Mouse (Mus musculus): Measurements from ENCODE around the gene 2810408A11Rik. TPM values are rescaled to one million over a fixed set of nuclear protein-coding genes. Genes with fewer than 3 reads are reported as not detected.
"Not testable (repeated sequence)": the region's sequence is repeated elsewhere in the genome, so short reads cannot be mapped to it uniquely, and the experiment has no call there.

2810408A11Rik gene
- total RNA-seq, 2 experiments from 2014 or later = 2.4 to 3.4 TPM

DNA sequence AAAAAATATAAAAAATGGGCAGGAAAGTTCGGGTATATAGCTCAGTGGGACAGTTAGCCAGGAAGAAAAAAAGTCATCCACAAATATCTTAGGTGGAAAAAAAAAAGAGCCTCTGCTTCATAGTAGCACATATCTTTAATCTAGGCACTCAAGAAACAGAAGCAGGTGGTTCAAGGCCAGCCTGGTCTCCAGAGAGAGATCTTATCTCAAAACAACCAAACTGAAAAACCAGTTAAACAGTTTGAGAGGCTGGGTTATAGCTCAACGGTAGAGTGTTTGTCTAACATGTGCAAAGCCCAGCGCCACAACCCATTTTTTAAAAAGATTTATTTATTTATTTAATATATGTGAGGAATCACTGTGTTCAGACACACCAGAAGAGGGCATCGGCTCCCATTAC is 32.3 kb upstream of the 2810408A11Rik start:
- ATAC-seq (replicated peaks; ENCODE audit: low FRiP score, low TSS enrichment, poor library complexity, severe bottlenecking) = no peak

DNA sequence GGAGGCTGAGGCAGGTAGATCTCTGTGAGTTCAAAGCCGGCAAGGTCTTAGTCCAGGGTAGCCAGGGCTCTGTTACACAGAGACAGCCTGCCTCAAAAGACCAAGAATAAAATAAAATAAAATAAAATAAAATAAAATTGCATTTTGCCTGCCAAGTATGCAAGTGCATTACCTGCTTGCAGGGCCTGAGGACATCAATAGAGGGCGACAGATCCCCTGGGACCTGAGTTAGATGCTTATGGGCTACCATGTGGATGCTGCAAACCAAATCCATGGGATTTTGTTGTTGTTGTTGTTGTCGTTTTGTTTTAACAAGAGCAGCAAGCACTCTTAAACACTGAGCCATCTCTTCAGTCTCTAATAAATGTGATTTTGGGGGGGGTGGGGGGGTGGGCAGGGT is 31.5 kb upstream of the 2810408A11Rik start:
- no peak for ATAC-seq (replicated peaks; ENCODE audit: low FRiP score, low TSS enrichment, poor library complexity, severe bottlenecking)

DNA sequence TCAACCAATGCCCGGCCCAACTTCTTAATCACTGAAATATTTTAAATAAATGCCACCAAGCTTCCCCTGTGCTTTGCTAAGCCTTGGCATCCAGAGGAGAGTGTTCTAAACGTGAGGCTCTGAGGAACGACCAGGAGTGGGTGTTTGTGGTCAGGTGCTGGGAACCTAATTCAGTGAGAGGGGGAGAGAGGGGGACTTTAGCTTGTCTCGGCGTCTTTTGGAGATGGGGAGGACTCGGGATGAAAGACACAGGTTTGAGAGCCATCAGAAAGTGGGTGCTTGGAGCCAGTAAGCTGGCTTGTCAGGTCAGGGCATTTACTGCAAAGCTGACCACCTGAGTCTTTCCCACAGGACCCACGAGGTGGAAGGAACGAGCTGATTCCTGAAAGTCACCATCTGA is 31.0 kb upstream of the 2810408A11Rik start:
- no peak for ATAC-seq (replicated peaks; ENCODE audit: low FRiP score, low TSS enrichment, poor library complexity, severe bottlenecking)

DNA sequence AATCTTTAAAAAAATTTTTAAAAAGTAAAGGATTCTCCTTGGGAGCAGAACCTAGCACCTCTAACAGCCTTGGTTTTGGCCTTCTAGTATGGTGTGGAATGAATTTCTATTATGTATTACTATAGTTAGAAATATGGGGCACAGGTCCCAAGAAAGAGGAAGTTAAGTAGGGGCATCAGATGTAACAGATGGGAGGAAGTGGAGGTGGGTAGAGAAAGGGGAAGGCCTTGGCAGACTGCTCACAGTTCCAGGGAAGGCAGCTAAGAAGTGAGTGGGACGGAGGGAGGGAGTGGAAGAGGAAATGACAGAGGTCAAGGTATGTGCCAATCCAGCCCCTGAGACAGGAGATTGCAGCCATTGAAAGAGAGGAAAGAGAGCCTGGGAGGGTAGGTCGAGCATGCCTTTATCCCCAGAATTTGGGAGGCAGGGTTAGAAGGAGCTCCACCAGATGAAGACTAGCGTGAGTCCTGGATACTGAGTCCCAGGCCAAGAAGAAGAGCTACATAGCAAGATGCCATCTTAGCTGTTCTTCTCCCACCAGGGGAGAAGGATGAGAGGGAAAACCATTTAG is 30.3 kb upstream of the 2810408A11Rik start:
- no peak for ATAC-seq (replicated peaks; ENCODE audit: low FRiP score, low TSS enrichment, poor library complexity, severe bottlenecking)

DNA sequence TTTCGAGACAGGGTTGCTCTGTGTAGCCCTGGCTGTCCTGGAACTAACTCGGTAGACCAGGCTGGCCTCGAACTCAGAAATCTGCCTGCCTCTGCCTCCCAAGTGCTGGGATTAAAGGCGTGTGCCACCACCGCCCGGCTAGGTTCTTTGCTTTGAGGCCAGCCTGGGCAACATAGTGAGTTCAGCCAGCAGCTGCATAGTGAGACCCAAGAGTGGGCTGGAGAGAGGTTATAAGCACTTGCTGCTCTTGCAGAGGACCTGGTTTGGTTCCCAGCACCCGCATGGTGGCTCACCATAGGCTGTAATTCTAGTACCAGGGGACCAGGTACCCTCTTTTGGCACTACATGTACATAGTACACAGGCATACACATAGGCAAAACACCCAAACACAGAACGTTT is 29.4 kb upstream of the 2810408A11Rik start:
- ATAC-seq (replicated peaks; ENCODE audit: low FRiP score, low TSS enrichment, poor library complexity, severe bottlenecking) = not testable (repeated sequence)

DNA sequence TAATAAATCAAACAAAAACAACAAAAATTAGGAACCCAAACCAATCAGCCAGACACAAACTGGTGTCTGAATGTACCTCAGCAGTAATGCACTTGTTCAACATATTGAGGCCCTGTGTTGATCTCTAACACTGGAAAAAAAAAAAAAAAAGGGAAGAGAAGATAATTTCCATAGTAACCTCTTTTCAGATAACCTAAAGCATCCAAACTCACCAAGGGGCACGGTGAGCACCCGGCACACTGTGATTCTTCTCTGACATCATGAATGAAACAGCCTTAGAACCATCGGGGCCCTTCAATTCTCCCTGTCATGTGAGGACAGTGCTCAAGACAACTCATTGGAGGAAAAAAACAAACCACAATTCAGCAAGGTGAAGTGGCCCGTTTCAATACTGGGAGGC is 28.9 kb upstream of the 2810408A11Rik start:
- no peak for ATAC-seq (replicated peaks; ENCODE audit: low FRiP score, low TSS enrichment, poor library complexity, severe bottlenecking)

DNA sequence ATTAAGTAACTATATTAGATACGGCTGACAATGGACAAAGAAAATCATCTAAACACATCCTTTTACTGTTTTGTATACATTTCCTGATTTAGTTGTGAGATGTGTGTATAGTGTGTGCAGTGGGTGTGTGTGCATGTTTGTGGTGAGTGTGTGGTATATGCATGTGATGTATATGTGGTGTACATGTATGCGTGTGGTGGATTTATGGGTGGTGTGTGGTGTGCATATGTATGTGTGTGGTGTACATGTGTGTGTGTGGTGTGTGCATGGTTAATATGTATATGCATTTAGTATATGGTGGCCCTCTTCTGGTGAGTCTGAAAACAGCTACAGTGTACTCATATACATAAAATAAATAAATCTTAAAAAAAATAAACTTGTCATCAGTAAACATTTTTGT is 26.7 kb upstream of the 2810408A11Rik start:
- ATAC-seq (replicated peaks; ENCODE audit: low FRiP score, low TSS enrichment, poor library complexity, severe bottlenecking) = no peak

DNA sequence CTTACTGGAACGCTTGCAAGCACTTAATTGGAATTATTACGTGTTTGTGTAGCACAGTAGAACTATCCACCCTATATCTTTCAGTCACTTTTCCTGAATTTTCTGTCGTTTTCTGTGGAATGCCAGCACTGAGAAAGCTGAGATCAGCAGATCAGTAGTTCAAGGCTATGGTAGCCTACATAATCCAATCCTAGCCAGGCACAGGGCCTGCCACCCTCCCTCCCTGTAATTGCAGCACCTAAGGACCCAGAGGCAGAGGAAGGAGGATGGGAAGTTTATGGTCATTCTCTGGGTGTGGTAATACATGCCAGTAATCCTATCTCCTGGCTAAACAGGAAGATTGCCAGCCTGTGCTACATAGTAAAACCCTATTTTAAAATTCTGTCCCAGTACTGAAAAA is 22.0 kb upstream of the 2810408A11Rik start:
- no peak for ATAC-seq (replicated peaks; ENCODE audit: low FRiP score, low TSS enrichment, poor library complexity, severe bottlenecking)

DNA sequence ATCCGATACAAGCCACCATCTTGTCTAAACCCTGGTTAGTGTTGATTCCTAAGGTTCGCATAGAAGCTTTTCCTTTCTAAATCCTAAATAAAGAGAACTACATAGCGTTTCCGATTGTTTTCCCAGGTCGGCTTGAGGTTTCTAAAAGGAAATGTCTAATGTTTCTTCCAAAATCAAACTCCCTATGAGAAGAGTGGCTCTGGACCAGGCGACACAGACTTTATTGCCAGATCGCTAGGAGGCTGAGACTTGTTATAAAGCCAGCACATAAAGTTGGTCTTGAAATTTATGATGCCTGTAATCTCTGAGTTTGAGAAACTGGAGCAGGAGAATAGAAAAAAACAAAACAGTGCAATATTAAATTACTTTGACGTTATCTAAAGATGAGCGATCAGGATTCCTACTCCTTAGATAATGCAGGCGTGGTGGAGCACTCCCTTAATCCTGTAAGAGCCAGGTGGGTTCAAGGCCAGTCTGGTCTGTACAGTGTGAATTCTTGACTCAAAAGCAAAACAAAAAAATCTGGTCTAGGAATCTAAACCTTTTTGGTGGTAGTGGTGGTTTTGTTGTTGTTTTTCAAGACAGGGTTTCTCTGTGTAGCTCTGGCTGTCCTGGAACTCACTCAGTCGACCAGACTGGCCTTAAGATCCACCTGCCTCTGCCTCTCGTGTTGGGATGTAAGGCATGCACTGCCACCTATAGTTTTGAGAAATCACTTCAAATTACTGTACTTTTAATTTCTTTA is 21.4 kb upstream of the 2810408A11Rik start:
- no peak for ATAC-seq (replicated peaks; ENCODE audit: low FRiP score, low TSS enrichment, poor library complexity, severe bottlenecking)

DNA sequence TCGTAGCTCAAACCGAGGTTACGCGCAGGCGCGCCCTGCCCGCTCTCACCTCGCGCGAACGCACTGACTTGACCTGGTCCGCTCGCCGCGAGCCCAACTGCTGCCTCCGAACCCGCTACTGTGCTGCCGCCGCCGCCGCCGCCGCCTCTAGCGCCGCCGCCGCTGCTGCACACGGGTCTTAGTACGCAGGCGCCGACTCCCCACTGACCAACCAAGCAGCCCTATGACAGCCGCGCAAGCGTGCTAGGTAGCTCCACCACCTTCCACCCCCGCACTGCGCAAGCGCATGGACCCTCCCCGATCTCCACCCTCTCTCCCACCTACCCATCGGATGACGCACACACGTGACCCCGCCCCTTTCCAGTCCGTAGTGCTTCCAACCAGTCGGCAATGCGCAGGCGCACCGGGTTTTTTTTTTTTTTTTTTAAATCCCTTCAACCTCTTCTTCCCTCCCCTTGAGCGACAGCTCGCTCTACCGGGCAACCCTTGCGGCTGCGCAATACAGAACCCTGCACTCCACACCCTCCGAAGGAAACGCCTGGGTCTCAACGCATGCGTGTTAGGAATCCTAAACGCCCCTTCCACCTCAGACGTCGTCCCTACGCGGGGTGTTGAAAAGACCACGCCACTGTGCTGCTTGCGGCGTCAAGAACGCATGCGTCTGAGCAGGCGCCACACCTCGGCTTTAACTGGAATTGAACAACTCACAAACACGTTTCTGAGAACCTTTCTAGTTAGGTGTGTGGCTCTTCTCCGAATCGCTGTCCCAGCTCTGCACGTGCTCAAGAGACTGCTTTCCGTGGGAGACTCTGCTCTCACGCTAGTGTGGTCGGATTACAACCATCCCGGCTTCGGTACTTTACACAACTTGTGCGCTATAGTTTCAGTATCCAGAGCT is 20.6 kb upstream of the 2810408A11Rik start, which contains the start of gene Eif5a:
Gene Eif5a, minus strand, starts transcription at position 845 of the 898 bp plus-strand sequence.
- peak; percentile 80 for ATAC-seq (replicated peaks; ENCODE audit: low FRiP score, low TSS enrichment, poor library complexity, severe bottlenecking)

DNA sequence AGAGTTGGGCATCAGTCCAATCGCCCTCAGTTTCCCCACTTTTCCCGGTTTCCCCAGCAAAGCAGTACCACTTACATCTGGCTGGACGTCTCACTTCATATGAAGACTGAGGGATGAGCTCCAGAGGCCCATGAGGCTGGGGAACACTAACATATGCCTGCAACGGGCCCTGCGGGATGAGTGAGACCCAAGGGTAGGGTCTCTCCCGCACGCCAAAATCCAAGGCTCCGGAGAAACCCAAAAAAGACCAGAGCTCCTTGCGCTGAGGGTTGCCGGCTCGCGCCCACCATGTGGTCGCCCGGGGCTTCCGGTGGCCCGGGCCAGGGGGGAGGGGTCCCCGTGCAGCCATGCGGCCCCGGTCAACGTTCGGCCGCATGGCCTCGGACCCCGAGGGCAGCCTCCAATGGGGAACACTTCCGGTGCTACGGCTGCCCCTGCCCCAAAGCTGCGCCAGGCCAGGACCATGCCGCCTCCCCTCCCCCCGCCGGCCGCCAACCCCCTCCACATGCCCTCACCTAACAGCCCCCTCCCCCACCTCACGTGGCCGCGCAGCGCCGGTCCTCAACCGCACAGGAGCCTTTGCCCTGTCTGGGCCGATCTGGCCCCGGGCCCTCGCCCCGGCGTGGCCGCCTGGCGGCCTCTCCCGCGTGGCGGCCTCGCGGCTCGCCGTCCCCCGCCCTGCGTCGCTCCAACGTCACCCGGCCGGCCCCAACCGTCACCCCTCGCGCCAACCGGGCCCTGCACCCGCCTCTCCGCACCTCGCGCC is 19.7 kb upstream of the 2810408A11Rik start:
- no peak for ATAC-seq (replicated peaks; ENCODE audit: low FRiP score, low TSS enrichment, poor library complexity, severe bottlenecking)

DNA sequence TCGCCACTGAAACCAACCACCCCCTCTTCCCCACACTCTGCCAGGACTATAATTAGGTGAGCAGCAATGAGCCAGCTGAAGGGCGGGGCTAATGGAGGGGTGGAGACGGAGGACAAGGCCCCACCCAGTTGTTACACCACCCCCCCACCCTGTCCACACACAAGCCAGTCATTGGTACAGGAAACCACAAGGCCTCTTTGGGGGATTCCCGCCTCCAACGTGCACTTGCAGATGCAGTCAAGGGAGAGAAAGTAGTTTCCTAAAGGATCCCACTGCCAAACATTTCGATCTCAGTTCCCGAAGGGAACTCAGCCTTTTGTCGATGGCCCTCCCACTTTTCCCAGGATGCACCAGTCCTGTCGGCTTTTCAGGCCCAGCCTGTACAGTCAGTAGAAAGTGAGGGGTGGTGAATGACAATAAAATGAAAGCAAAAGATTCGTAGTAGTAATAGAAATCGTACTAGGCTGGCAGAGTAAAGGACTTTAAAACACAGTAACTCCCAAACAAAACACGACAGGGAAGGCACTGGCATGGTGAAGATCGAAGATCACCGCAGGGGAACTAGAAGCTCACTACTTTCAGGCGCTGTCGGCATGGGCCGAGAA is 19.0 kb upstream of the 2810408A11Rik start:
- ATAC-seq (replicated peaks; ENCODE audit: low FRiP score, low TSS enrichment, poor library complexity, severe bottlenecking) = peak; percentile 43

DNA sequence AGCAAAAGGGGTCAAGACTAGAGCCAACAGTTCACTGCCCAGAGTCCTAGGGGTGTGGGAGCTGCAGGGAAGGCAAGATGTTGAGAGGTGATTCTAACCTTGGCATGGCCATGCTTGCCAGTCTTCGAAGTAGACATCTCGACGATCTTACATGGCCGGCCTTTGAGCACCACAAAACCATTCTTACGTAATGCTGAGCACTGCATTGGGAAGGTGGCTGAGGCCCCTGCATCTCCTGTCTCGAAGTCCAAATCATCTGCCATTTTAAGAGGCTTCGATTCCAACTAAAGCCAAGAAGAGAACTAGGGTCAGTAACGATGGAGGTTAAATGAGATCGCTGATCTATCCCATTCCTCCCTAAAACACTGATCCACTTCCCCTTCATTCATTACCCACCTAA is 18.3 kb upstream of the 2810408A11Rik start:
- ATAC-seq (replicated peaks; ENCODE audit: low FRiP score, low TSS enrichment, poor library complexity, severe bottlenecking) = no peak

DNA sequence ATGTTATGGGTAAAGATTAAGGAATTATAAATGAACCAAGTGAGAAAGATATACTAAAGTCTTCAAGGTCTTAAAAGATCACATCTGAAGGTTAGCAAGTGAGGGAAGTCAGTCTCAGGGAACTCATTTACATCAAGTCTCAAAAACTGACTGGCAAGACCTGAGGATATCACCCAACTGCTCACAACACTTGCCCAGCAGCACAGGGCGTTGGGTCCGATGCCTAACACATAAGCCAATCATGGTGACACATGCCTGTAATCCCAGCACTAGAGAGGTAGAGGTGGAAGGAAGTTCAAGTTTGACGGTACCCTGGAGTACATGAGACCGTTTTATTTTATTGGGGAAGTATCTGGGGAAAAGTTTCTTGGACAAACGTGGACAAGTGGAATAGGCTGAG is 17.3 kb upstream of the 2810408A11Rik start:
- no peak for ATAC-seq (replicated peaks; ENCODE audit: low FRiP score, low TSS enrichment, poor library complexity, severe bottlenecking)

DNA sequence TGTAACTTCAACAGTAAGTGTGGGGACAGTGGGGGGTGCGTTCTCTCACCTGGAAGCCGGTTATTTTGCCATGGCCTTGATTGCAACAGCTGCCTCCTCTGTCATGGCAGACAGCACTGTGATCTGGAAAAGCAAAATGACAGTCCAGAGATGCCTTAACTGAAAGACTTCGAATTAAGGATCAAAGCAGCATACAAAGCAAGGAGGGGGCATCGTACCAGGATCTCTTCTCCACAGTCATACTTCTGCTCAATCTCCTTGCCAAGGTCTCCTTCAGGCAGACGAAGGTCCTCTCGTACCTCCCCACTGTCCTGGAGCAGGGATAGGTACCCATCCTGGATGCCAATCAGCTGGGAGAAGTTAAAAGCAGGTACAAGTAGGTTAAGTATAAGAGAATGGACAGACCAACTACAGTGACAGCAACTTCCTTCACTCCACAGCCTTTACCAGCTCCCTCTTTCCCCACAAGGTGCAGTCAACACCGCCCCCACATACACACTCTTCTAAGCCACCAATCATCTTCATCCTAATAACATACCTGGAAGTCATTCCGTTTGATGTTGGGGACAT is 16.7 kb upstream of the 2810408A11Rik start:
- ATAC-seq (replicated peaks; ENCODE audit: low FRiP score, low TSS enrichment, poor library complexity, severe bottlenecking) = no peak

DNA sequence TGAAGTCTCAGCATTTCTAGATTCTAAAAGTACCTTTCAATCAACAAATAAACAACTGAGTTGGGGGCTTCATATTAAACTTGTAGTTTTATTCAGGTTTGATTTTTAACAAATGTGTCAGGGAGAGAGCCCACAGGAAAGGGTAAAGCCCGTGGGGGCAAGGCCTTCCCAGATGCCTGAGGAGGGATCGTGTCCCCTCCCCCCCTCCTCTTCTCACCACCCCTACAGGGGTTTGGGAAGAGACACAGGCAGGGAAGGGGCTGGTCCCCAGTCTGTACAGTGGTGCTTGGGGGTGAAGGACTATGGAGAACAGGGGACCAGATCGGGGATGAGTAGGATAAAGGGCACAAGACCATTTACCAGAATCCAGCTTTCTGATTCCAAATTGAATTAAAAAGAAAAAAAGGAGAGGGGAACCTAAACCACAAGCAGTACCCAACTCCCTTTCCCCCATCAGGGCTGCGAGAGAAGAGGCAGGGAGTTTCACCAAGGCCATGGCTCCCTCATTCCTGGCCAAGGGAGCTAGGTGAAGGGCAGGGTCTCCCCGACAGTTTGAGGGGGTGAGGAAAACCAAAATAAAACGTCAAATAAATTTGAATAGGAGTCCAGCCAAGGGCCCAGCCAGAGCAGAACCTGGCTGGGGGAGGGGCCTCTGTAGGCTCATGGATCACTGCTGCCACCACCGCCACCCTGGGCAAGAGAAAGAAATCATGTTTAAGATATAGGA is 16.0 kb upstream of the 2810408A11Rik start:
- ATAC-seq (replicated peaks; ENCODE audit: low FRiP score, low TSS enrichment, poor library complexity, severe bottlenecking) = not testable (repeated sequence)

DNA sequence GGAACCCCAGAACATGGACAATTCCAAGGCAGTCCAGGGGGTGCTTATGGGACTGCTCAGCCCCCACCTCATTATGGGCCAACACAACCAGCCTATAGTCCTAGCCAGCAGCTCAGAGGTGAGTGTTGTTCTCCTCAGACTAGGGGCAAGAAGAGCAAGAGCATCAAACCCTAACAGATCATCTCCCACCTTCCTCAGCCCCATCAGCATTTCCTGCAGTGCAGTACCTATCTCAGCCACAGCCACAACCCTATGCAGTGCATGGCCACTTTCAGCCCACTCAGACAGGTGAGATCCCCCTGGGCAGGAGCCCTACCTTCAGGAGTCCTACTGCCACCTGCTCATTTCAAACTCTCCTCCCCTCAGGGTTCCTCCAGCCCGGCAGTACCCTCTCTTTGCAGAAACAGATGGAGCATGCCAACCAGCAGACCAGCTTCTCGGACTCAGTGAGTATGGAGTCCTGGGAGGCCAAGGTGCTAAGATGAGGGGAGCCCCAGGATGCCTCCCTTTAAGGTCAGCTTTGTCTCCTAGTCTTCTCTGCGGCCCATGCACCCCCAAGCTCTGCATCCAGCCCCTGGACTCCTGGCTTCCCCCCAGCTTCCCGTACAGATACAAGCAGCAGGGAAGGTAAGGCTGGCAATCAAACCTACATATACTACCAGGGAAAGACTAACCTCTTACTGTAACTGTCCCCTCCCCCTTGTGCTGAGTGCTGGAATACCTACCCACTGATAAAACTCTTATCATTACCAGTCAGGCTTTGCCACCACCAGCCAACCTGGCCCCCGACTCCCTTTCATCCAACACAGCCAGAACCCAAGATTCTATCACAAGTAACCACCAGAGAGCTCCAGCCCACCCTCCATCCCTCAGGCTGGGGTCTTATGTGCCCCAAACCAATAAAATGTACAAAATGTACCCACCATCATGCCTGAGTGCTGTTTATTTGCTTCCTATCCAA is 15.2 kb upstream of the 2810408A11Rik start:
- ATAC-seq (replicated peaks; ENCODE audit: low FRiP score, low TSS enrichment, poor library complexity, severe bottlenecking) = peak; percentile 62

All from megakaryocyte-erythroid progenitor cell, adult 5-6 weeks (primary cell).